Mouse (Mus musculus) central nervous system, embryonic 14 days (tissue): ENCODE results near the gene Rnf111. TPM values are rescaled to one million over a fixed set of nuclear protein-coding genes. Genes with fewer than 3 reads are reported as not detected.

Experiments used
- polyA plus RNA-seq: library from polyadenylated mRNA; depleted of rRNA; stranded (reverse); fragments of >200 nt; gene quantifications from 2 replicates; pipeline ENCODE4 v1.2.3, GENCODE M21; 2012; rRNA removed

Gene Rnf111
- 49.2 and 50.0 TPM in 2 replicates for polyA plus RNA-seq

GRCm38 (mm10) chr9:70503626-70504041, at the start of gene Rnf111:
Rnf111 (minus strand) TSS chr9:70503725.

GRCm38 (mm10) chr9:70542305-70543041, 38.9 kb upstream of the Rnf111 start, which contains the start of gene Sltm:
Sltm (plus strand) TSS chr9:70542754.

GRCm38 (mm10) chr9:70421257-70422056, 82.1 kb downstream of the Rnf111 start, which contains the start of gene Ccnb2:
Ccnb2 (minus strand) TSS chr9:70421547.

Other genes starting within 250 kb of the Rnf111 start
- gene Ccnb2, start 82.2 kb downstream of the Rnf111 start, polyA plus RNA-seq, result 44.4 and 55.5 TPM in 2 replicates
- 66.9 and 69.5 TPM in 2 replicates for gene Sltm, start 39.0 kb upstream of the Rnf111 start, polyA plus RNA-seq
- 0.49 and 0.73 TPM in 2 replicates for gene Gm10642, start 152.5 kb upstream of the Rnf111 start, polyA plus RNA-seq
- 11.7 and 12.6 TPM in 2 replicates for gene Mindy2, start 153.4 kb upstream of the Rnf111 start, polyA plus RNA-seq
- 49.4 and 51.3 TPM in 2 replicates for gene Adam10, start 175.3 kb upstream of the Rnf111 start, polyA plus RNA-seq